Mouse (Mus musculus): ENCODE data around the gene Dnajc5. TPM values are rescaled to one million over a fixed set of nuclear protein-coding genes. Genes with fewer than 3 reads are reported as not detected.

The Dnajc5 gene
- polyA plus RNA-seq, 1 experiment from 2014 or later: 91.9 TPM

DNA sequence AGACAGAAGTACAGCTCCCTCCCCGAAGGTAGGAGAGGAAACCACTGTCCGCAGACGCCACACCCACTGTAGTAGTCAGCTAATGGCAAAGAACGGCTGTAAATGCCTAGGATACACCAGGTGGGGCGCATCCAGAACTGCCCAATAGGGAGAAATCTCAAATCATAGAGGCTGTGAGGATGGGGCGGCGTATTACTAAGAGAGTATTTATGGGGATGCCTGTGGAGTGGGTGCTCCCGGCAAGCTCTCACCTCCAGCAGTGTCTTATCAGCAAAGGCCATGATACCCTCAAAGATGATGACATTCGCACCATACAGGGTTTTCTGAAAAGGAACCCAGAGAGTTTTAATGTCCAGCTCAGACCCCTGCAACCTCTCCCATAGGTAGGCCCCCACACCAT is 53.7 kb downstream of the Dnajc5 start:
- Histone ChIP-seq H3K36me3 (peaks cover 41% of the 10 kb centered on the region), H3K27ac (ENCODE audit: poor library complexity, severe bottlenecking) (no peak overlapping the region), H3K9me3 (replicated peaks) (no peaks in the 10 kb centered on the region), H3K4me1 (replicated peaks) (peaks cover 31% of the 10 kb centered on the region), H3K4me2 (no peak overlapping the region), H3K4me3 (no peak overlapping the region), H3K9ac (no peak overlapping the region), H3K27me3 (replicated peaks) (no peaks in the 10 kb centered on the region)
- ATAC-seq (ENCODE audit: insufficient number of reproducible peaks, low FRiP score): no peak
- 86% methylated on average over 9 of the region's 9 CpGs for WGBS

DNA sequence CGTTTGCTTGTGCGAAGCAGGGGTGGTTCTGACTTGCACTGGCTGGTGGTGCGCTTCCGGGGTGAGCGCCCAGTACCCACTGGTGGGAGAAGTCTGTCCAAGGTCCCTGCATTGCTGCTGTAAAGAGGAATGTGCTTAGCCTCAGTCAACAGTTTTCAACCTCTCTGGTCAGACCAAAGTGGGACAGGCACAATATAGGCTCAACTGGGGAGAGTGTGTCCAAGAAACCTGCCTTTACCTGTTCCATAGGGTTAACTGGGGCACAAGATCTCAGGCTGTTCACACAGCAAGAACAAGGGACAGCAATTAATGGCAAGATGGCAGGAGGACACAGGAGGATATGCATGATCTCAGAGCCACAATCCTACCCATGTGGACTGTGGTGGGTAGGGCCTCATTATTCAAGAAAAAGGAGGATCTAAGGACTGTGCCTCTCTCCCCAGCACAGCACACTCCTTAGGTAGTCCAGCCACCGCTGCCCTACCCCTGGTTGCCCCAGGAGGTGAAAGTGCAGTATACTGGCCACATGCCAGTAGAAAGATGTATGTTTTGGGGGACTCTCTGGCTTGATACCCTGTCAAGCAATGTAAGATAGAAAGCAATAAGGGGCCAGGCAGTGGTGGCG is 54.7 kb downstream of the Dnajc5 start:
- Histone ChIP-seq H3K27me3 (replicated peaks) (no peaks in the 10 kb centered on the region), H3K4me2 (no peak overlapping the region), H3K4me3 (no peak overlapping the region), H3K36me3 (peaks cover 36% of the 10 kb centered on the region), H3K9me3 (replicated peaks) (no peaks in the 10 kb centered on the region), H3K4me1 (replicated peaks) (peaks cover 42% of the 10 kb centered on the region), H3K9ac (no peak overlapping the region), H3K27ac (ENCODE audit: poor library complexity, severe bottlenecking) (no peak overlapping the region)
- WGBS: 93% methylated on average over 7 of the region's 7 CpGs
- no peak for ATAC-seq (ENCODE audit: insufficient number of reproducible peaks, low FRiP score)

DNA sequence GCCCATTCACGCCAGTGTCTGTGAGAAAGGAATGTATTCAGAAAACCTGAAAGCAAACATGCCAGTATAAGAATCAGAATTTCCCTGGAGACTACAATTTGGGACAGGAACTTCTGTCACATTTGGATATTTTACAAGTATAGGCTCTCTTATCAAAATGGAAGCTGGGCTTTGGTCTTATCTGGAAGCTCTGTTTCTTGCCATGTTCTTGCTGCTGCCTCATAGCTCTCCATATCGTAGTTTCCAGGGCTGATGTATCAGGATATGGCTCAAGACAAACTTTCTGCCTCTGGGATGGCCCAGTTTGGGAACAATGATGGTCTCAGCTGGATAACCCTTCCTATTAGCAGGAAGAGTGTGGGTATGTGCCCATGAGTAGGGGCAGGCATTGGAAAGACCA is 56.3 kb downstream of the Dnajc5 start:
- Histone ChIP-seq H3K9ac (no peak overlapping the region), H3K36me3 (peaks cover 35% of the 10 kb centered on the region), H3K27me3 (replicated peaks) (no peaks in the 10 kb centered on the region), H3K9me3 (replicated peaks) (no peaks in the 10 kb centered on the region), H3K4me3 (no peak overlapping the region), H3K27ac (ENCODE audit: poor library complexity, severe bottlenecking) (no peak overlapping the region), H3K4me2 (no peak overlapping the region), H3K4me1 (replicated peaks) (peaks cover 42% of the 10 kb centered on the region)
- 75% methylated on average over 2 of the region's 2 CpGs for WGBS
- no peak for ATAC-seq (ENCODE audit: insufficient number of reproducible peaks, low FRiP score)

DNA sequence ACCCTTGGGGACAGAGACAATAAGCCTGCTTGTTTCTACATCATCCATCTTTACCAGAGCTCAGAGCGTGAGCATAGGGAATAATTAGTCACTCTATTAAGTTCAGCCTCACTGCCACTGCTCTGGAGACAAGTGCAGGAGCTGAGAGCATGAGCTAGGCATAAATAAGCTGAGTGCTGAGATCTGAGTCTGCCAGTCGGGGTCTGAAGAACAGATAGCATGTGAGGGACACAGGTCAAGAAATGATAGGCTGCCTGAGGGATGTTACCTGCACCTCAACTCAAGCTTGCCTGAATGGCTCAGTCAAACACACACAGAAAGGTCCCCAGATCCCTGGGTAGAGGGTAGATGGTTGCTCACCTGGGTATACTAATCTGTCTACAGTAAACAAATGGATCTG is 56.8 kb downstream of the Dnajc5 start:
- 65% methylated on average over 2 of the region's 2 CpGs for WGBS
- H3K9ac ChIP-seq: no peak overlapping the region
- no peak overlapping the region for H3K4me2 ChIP-seq

DNA sequence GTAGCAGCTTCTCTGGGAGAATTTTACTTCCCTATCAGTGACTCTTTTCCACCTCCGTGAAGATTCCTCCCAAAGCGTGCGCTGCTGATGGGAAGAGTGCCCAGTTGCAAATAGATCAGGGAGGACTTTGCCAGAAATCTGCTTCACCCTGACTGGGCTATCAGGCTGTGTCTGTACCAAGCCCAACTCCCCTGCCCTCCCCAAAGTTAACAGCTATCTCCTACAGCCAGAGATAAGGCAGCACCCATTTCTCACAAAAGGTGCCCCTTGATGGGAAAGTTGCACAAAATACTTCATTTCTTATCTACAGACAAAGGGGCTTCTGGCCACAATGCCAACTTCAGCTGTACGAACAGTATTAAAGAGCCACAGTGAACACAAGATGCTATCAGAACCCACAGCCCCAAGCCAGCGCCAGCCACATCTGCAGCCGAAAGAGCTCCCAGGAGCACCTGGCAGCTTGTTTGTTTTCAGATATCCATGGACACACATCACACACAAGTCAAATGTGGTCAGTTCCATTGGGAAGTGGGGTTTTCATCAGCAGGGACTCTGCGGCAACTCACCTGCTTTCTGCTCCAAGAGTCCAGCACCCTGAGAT is 57.8 kb downstream of the Dnajc5 start:
- Histone ChIP-seq H3K9me3 (replicated peaks) (no peaks in the 10 kb centered on the region), H3K9ac (no peak overlapping the region), H3K27ac (ENCODE audit: poor library complexity, severe bottlenecking) (no peak overlapping the region)

More for the DNA sequence above, 56.8 kb downstream of the Dnajc5 start:
- Histone ChIP-seq H3K27ac (ENCODE audit: poor library complexity, severe bottlenecking) (no peak overlapping the region), H3K9me3 (replicated peaks) (no peaks in the 10 kb centered on the region), H3K4me3 (no peak overlapping the region), H3K27me3 (replicated peaks) (no peaks in the 10 kb centered on the region), H3K4me1 (replicated peaks) (peaks cover 42% of the 10 kb centered on the region), H3K36me3 (peaks cover 30% of the 10 kb centered on the region)
- ATAC-seq (ENCODE audit: insufficient number of reproducible peaks, low FRiP score): no peak

DNA sequence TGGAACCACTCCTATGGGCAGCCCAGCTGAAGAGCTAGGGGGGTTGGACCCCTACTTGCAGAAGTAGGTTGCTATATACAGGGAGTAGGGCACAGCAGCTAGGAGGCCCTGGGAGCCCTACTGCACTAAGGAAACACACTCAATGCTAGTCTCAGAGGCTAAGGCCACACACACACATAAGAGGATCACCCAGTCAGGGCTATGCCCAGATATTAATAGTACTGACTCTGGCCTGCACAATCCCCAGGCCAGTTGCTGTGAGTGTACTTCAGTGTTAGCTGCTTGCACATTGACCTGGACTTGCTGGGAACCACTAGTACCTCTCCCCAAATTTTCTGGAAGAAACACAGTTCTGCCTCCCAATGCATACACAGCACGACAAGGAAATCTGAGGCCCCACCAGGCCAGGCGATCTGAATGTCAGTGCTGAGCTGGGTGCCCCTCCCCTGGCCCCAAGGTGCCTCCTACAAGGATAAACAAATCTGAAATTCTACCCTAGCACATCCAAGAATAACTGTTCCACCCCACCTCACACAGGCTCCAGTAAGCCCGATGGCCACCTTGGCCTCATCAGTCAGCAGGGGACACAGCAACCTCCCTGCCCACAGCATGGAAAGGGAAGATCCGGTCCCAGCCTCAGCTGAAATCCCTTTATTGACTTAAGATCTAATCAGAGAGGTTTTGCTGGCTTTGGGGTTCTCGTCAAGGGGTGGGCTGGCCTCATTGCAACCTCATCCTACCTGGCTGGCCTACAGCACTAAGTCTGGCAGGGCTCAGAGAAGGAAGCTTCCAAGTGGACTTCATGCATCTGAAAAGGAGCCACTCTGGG is 58.7 kb downstream of the Dnajc5 start:
- H3K9ac ChIP-seq: peak overlapping the region; percentile 46; the same call in 1 of the 2 replicates
- WGBS: 46% methylated on average over 5 of the region's 5 CpGs

More for the DNA sequence above, 57.8 kb downstream of the Dnajc5 start:
- peaks cover 42% of the 10 kb centered on the region for H3K4me1 ChIP-seq (replicated peaks)
- no peaks in the 10 kb centered on the region for H3K27me3 ChIP-seq (replicated peaks)
- no peak overlapping the region; the same call in 1 of the 2 replicates for H3K4me2 ChIP-seq
- no peak for ATAC-seq (ENCODE audit: insufficient number of reproducible peaks, low FRiP score)
- H3K36me3 ChIP-seq: peaks cover 21% of the 10 kb centered on the region
- WGBS: 48% methylated on average over 7 of the region's 7 CpGs
- no peak overlapping the region for H3K4me3 ChIP-seq

DNA sequence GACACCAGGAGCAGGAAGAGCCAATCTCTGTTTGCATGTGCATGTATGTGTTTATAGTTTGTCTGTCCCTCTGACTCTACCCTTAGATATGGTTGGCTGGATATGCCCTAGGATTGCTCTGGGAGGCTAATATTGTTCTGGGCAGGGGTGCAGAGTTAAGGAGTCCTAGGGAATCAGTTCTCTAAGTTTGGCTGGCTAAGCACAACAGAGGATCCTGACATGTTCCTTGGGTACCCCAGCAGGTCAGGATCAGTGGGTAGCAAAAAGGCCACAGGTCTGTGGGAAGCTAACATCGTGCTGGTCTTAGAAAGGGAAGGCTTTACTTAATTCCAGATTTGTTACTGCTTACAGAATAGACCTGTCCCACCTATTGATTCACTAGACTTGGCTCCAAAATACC is 59.4 kb downstream of the Dnajc5 start:
- peak overlapping the region; percentile 71 for H3K4me2 ChIP-seq
- no peaks in the 10 kb centered on the region for H3K27me3 ChIP-seq (replicated peaks)
- 86% methylated on average over 1 of the region's 1 CpGs for WGBS
- ATAC-seq (ENCODE audit: insufficient number of reproducible peaks, low FRiP score): no peak
- no peaks in the 10 kb centered on the region for H3K9me3 ChIP-seq (replicated peaks)
- H3K27ac ChIP-seq (ENCODE audit: poor library complexity, severe bottlenecking): no peak overlapping the region
- peaks cover 18% of the 10 kb centered on the region for H3K36me3 ChIP-seq
- H3K4me3 ChIP-seq: no peak overlapping the region
- peaks cover 42% of the 10 kb centered on the region for H3K4me1 ChIP-seq (replicated peaks)
- peak overlapping the region; percentile 46; the same call in 1 of the 2 replicates for H3K9ac ChIP-seq

More for the DNA sequence above, 58.7 kb downstream of the Dnajc5 start:
- peak overlapping the region; percentile 13 for H3K4me2 ChIP-seq
- H3K36me3 ChIP-seq: peaks cover 18% of the 10 kb centered on the region
- no peaks in the 10 kb centered on the region for H3K27me3 ChIP-seq (replicated peaks)
- no peaks in the 10 kb centered on the region for H3K9me3 ChIP-seq (replicated peaks)
- H3K27ac ChIP-seq (ENCODE audit: poor library complexity, severe bottlenecking): peak overlapping the region; percentile 33; the same call in 1 of the 2 replicates
- H3K4me1 ChIP-seq (replicated peaks): peaks cover 42% of the 10 kb centered on the region
- ATAC-seq (ENCODE audit: insufficient number of reproducible peaks, low FRiP score): no peak
- no peak overlapping the region for H3K4me3 ChIP-seq

DNA sequence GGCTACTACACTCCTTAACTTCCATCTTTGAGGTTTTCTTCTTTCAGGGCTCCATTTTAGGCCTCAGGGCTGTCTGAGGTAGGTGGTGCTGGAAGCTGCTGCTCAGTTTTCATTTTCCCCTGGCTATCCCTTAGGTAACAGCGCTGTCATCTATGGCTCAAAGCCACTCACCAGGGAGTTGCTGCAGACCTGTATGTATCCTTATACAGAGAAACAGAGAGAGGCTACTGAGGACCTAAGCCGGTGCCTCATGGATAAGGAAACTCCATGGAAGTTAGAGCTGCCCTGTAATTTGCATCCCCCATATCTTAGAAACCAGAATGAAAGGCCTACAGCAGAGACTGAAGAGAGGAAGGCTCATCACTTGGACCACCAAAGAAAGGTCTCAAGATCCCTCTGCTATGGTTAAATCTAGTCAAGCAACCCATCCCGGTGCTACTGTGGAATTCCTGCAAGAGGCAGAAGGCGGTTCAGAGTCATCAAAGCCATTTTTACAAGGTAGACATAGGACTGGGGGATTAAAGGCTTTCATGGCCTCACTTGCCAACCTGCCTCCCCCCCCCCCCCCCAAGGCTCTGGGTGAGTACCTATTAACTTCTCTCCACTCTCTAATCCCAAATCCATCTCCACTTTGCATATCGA is 60.0 kb downstream of the Dnajc5 start:
- whole genome bisulfite sequencing: 68% methylated on average over 5 of the region's 5 CpGs
- H3K9me3 ChIP-seq (replicated peaks): no peaks in the 10 kb centered on the region
- H3K4me2 ChIP-seq: peak overlapping the region; percentile 71
- H3K36me3 ChIP-seq: peaks cover 18% of the 10 kb centered on the region
- peak overlapping the region; percentile 89 for H3K9ac ChIP-seq
- H3K27me3 ChIP-seq (replicated peaks): no peaks in the 10 kb centered on the region
- H3K4me3 ChIP-seq: peak overlapping the region; percentile 77
- peaks cover 42% of the 10 kb centered on the region for H3K4me1 ChIP-seq (replicated peaks)
- ATAC-seq (ENCODE audit: insufficient number of reproducible peaks, low FRiP score): no peak
- peak overlapping the region; percentile 96 for H3K27ac ChIP-seq (ENCODE audit: poor library complexity, severe bottlenecking)

DNA sequence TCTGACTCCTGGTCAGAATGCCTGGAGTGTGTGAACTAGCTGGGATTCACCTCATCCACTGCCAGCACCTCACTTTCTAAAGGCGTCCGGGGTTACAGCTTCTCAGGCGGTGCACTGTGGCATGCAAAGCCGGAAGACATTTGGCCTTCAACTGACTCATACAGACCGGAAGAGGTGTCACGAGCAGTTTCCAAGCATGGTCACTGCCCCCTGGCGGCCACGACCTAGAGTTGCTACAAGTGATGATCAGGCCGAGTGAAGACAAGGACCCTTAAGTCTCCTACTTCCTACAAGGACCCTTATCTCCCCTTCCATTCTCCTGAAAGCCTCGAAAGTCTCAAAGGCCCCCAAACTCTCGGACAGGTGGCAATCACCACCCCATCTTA is 60.7 kb downstream of the Dnajc5 start:
- no peaks in the 10 kb centered on the region for H3K9me3 ChIP-seq (replicated peaks)
- H3K4me3 ChIP-seq: peak overlapping the region; percentile 77
- peak overlapping the region; percentile 89 for H3K9ac ChIP-seq
- peaks cover 42% of the 10 kb centered on the region for H3K4me1 ChIP-seq (replicated peaks)
- H3K27me3 ChIP-seq (replicated peaks): no peaks in the 10 kb centered on the region
- under 1% methylated on average over 11 of the region's 11 CpGs for WGBS
- peak overlapping the region; percentile 71 for H3K4me2 ChIP-seq
- peak; percentile 84 for ATAC-seq (ENCODE audit: insufficient number of reproducible peaks, low FRiP score)
- peak overlapping the region; percentile 96 for H3K27ac ChIP-seq (ENCODE audit: poor library complexity, severe bottlenecking)
- H3K36me3 ChIP-seq: peaks cover 25% of the 10 kb centered on the region

DNA sequence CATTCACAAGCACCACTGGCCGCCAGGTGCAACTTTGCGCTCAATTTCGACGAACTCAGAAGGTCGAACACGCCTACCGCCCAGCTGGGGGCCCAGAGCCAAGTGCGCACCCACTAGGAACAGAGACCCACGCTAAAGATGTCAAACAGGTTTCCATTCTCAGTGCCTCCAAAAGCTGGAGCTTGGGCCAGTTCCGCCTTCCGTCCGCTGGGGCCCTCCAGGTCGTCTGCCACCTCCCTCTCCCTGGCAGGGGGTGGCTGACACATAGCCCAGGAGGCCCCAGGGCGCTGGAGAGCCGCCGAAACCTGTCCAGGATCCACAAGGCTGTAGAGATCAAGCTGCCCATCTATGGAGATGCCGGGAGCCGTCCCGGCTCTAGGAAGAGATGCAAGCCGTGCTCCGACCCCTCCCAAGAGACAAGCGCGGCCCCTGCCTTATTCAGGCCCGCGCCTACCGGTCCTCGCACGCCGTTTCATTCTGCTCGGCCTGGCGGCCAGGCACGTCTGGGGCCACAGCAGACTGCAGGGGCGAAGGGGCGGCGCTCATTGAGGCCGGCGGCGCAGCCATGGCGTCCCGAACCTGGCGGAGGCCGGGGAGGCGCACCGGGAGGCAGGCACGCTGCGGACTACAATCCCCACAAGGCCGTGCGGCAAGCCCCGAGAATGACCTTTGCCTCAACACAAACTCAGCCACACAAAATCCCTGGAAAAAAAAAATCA is 61.3 kb downstream of the Dnajc5 start:
- peak overlapping the region; percentile 71 for H3K4me2 ChIP-seq
- H3K36me3 ChIP-seq: peaks cover 31% of the 10 kb centered on the region
- peak; percentile 86 for ATAC-seq (ENCODE audit: insufficient number of reproducible peaks, low FRiP score)
- H3K9me3 ChIP-seq (replicated peaks): no peaks in the 10 kb centered on the region
- under 1% methylated on average over 49 of the region's 49 CpGs for WGBS
- H3K27ac ChIP-seq (ENCODE audit: poor library complexity, severe bottlenecking): peak overlapping the region; percentile 96
- peak overlapping the region; percentile 77 for H3K4me3 ChIP-seq
- peak overlapping the region; percentile 89 for H3K9ac ChIP-seq
- no peaks in the 10 kb centered on the region for H3K27me3 ChIP-seq (replicated peaks)
- H3K4me1 ChIP-seq (replicated peaks): peaks cover 42% of the 10 kb centered on the region
